Mouse (Mus musculus) left cerebral cortex, adult 18-20 months (tissue): ENCODE results near the gene Dlg2. TPM values are rescaled to one million over a fixed set of nuclear protein-coding genes. Genes with fewer than 3 reads are reported as not detected.

Experiments used
- DNase-seq, 2 experiments: peaks; one replicate each; pipeline ENCODE4 v3.0.0; 2021 to 2022; ENCODE audit warnings: low spot score in 2 of 2, mixed read lengths in 1 of 2
- total RNA-seq, 2 experiments: library from RNA; stranded (reverse); gene quantifications; 2 replicates each; pipeline ENCODE4 v1.2.3; 2021

Dlg2 gene
- total RNA-seq, 2 experiments from 2014 or later = 256 to 276 TPM

DNA sequence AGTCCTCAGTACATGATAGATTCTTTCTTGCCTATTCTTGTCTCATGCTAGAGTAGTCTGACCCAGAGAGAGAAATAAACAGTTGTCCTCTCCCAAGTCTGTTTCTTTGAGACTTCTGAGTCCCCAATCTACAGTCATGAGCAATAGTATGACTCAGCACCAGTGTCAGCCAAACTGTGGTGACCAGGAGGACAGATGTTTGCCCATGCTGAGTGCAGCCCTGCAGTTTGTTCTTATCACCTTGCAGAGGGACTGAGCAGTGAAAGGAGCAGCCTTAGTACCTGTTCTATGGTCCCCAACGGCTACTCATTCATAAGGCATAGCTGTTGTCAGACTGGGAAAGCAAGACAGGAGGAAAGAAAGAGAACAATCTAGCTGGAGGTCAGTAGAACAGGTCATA lies 1072.3 kb downstream of the Dlg2 start:
- DNase-seq = no peak

DNA sequence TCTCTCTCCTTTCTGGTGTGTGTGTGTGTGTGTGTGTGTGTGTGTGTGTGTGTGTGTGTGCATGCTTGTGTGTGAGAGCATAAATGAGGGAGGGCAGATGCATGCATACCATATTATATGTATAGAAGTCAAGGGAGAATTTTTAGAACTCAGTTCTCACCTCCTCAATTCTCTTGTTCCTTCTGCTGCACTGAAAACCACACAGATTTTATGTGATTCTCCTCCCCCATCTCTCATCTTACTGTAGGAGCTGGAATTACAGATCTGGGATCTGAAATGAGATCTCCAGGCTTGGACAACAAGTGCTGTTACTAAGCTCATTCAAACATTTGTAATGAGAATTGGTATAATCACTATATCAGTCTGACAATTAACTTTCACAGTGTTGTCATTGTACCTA lies 1081.1 kb downstream of the Dlg2 start:
- DNase-seq = no peak

DNA sequence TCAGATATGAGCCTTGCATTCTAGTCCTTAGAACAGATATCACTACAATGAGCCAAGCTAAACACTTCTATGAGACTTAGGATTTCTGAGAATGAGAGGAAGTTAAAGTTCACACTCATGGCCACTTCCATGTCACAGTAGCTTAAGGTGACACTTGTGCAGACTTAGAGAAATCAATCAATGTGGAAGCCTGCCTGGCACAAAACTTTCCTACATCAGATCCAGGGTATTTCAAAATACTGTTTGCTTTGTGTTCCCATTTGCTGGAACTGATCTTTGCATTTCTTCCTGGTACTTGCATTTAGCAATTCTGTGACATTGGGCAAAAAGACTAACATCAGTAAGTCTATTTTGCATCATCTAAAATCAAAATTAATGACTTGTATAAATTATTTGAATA lies 1091.0 kb downstream of the Dlg2 start:
- DNase-seq = no peak

DNA sequence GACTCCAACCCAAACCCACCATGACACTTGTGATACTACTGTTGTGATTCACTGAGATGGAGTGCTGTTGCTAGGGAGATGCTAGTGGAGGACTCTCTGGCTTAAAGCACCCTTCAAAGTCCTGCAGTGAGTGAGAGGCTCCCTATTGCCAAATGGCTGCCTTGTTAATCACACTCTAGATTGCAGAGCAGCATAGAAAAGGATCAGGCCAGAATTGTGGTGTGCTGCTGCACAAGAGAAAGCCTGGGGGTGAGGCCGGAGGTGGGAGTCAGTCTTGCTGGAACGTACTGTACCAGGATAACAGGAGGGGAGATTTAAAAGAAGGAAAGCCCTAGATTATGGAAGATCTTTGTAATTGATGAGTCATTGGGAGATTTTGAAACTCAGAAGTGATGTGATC lies 1094.5 kb downstream of the Dlg2 start:
- DNase-seq = no peak

DNA sequence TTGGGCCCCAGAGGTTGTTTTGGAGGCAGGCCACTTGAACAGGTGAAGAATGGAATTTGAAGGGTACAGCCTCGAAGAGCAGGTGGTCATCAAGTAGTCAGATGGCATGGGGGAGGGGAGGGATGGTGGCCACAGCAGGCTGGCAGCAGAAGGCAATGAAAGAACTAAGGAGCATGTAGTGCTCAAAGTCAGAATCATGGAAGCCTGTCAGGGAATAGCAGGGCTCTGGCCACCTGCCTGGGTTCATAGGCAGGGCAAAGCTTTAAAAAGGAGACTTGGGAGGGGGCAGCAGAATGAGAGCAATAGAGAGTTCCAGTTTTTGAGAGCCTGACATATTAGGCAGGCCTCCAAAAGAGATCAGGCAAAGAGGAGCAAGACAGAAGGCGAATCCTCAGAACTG lies 1096.2 kb downstream of the Dlg2 start:
- no peak for DNase-seq

DNA sequence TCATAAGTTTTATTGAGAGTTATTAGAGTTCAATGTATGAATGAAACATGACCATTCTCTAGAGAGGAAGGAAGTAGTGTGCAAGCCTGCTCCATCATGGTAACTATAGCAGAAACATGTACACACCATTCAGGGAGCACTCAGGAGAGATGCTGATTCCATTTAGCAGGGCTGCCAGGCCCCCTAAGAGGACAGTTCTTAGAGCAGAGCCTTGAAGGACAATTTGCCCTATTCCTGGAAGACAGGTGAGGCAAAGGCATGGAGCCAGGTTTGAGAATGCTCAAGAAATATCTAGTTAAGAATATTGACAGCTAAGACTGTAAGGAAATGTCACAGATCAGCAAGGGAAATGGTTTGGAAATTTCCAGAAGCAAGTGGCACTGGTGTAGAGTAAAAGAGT lies 1096.8 kb downstream of the Dlg2 start:
- no peak for DNase-seq

DNA sequence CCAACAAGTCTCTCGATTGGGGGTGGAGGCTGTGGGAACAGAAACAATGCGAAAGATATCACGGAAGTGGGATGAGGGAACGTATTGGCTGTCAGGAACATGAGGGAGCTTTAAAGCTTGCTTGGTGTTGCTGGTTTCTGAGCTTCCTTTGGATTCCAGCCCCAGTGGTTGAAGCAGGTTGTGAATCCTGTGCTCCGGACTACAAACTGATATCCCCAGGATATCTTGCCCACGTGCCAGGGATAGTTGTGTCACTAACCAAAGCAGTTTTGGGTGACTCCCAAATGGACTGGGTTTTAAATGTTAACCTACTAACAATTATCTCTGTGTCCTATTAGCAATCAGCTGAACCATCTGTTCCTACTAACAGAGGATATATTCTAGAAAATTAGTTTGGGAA lies 1099.7 kb downstream of the Dlg2 start:
- no peak for DNase-seq

DNA sequence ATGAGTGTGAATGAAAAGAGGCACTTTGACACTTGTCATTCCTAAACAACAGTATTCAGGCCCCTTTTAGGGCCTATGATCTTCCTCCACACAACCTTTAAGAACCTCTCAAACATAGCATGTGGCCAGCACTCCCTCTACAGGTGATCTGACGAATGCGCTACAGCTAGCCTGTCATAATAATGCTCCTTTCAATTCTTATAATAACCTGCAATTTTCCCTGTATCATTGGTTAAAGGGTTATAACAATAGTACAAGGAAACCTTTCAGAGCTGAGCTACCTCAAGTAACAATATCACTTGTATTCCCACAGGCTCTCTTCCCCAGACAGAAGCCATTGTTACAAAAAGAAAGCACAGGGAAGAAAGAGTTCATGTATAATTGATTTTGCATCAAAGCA lies 1105.7 kb downstream of the Dlg2 start:
- DNase-seq = no peak

DNA sequence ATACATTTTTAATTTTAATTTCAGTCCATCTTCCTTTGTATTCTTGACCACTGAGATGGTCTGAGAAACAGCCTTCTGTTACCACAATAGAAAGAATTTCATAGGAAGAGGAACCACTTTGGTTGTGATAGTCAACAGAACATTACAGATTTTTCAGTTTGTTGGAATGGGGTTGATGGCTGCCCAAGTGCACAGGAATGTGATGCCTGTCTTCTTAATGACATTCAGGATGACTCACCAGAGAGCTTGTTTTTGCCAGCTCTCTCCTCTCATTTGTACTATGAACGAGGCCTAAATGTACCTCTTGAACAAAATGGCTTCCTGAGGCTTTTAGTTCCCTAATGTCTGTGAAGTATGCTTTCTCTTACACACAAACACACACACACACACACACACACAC lies 1107.1 kb downstream of the Dlg2 start:
- DNase-seq = no peak

DNA sequence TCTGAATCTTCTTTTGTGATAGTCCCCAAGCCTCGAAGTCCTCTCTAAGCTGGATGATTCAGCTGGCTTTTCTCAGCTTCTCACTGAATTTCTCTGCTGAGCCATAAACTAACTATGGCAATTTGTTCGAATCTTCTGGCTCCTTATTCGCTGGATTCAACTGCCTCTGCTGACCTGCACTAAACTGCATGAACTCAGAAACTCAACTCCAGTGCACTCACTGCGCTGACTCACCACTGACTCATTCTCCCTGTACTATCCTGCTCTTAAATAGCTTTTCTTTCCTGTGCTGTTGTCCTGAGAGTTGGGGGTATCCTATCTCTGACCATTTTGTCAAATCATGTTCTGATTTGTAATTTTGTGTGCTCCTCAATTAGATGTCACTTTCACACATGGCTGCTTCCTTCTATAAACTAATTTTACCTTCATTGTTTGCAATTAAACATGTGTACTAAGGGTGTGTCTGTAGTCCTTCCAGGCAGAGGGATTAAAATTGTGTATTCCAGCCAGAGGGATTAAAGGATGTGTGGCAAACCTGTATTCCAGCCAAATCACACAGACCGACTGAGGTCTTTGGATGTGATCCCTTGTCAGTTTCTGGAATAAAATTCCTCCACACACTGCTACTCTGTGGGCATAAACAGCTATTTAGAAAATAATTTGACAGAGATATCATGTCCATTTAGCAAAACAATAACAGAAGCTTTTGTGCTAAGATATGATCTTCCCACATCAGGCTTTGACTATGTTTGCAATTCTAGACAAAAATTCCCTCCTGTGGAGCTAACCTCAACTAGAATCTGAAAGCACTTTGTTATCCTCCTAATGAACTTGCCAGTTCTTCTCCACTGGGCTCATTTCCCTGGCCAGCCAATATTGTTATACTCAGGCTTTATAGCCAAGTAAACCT lies 1115.0 kb downstream of the Dlg2 start:
- DNase-seq = no peak

DNA sequence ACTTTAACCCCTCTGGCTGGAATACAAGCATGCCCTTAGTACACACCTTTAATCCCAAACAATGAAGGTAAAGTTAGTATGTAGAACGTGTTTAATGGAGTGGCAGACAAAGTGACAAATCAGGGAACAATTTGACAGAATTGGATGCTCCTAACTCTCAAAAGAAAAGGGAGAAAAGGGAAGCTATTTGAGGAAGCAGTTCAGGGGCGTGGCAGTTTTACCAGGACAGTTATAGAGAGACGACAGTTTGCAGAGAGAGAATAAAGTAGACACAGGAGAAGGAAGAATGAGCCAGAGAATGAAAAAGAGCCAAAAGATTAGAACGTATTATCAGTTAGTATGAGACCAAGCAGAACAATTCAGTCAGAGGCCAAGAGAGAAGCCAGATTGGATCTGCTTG lies 1122.1 kb downstream of the Dlg2 start:
- DNase-seq = no peak

DNA sequence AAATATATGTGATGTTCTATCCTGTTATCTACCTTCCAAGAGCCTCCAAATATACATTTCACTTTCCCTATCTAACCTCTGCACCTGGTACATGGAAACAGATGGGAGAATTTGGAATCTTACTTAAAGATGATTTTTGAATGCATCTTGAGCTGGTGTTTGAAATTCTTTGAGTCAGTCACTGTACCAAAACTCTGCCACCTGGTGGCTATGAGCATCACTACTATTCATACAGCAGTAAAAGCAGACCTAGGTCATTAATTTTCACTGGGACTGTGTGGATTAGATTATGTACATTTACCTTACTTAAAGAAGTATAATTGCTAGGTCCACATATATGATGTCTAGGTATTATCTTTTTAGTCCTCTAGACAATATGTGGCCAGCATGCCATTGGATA lies 1124.8 kb downstream of the Dlg2 start:
- no peak for DNase-seq

DNA sequence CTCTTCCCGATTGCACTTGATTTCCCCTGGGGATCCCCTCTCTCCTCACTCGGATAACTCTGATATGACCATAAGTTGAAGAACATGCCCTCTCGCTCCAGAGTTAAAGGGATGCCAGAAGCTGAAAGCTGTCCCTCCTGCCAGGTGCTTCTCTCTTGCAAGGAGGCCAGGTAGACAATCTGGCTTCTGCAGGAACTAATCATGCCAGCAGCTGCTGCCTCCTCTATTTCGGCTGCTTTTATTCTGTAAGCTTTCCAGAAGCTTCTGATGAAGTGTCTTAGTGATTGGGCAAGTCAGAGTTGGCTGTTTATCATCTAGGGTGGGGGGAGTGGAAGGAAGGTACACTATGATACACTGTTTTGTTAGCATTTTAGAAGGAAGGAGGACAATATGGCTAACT lies 1127.1 kb downstream of the Dlg2 start:
- DNase-seq = no peak

DNA sequence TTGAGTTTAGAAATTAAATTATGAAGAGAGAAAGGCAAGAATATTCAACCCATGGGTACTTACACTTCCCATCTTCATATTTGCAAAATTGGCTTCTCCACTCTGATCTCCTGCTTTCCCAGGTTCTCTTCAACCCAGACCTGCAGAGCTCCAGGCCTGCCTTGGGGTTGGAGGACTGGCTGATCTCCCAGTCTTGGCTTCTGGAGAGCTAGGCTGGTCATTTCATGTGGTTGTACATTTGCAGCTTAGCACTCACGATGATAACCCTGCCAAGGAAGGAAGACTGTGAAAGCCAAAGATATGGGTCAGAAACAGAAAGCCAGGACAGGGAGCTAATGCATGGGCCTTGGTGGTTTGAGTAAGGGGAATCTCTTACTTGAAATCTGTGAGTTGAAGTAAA lies 1176.6 kb downstream of the Dlg2 start:
- no peak for DNase-seq

DNA sequence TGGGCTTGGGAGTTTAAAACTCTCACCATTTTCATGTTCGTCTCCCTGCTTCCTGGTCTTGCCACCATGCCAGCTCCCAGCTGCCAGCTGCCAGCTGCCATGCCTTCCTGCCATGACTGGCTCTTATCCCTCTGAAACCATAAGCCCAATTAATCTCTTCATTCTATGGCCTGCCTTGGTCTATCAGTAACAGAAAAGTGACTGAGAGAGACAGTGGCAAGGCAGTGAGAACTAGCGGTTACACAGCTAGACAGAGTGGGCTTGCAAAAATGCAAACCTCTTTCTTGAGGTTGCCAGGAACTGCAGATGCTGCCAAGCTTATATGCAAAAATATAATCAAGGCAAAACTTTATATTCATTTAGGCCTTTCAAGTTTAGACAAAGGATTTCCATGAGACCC lies 1183.0 kb downstream of the Dlg2 start:
- DNase-seq = no peak

DNA sequence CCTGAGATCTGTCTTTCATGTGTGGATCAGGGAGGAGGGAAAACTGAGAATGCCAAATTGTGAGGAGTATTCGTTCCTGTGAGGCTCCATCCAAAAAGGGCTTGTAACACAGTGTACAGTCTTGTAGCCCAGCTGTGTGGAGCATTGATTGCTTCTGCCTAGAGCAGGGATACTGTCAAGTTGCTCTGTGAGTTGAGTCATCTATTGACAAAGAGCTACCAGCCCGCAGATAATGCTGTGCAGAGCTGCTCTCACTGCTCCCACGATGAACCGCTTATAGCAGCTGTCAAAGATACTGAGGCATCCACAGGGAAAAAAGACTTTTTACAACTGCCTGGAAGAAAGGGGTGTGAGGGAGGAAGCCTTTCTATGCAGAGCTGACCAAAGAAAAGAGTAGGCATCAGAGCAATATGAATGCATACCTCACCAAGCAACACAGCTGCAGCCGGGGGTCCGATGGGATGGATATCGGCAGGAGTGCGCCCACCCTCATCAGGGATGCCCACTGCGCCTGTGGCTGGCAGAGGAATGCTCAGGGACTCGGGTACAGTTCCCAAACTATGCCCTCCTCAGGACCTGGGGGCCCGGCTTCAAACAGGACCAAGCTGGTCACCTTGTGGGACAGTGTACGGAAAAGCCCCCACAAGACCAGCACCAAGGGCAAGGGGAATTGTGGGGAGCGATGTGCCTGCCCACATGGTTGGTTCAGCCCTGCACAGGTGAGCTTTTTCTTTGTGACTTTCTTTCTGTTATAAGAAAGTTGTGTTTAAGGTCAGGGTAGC lies 1196.0 kb downstream of the Dlg2 start:
- peak; percentile 49 to 59 for DNase-seq

DNA sequence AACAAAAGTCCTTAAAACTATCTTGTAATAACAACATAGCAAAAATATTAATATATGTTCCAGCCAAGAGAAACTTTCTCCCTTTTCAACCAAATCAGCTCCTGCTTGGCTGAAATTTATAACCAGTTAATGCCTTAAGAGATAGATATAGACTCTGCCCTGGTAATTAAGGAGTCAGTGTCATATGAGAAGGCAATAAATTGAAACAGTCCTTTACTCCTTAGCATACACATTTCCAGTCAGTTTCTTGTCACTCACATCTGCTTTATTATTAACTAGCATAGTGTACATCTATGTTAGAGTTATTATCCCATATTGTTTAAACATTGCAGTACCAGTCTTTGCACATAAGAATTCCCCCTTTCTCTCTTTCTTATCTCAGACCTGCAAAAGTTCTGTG lies 1197.9 kb downstream of the Dlg2 start:
- DNase-seq = no peak

DNA sequence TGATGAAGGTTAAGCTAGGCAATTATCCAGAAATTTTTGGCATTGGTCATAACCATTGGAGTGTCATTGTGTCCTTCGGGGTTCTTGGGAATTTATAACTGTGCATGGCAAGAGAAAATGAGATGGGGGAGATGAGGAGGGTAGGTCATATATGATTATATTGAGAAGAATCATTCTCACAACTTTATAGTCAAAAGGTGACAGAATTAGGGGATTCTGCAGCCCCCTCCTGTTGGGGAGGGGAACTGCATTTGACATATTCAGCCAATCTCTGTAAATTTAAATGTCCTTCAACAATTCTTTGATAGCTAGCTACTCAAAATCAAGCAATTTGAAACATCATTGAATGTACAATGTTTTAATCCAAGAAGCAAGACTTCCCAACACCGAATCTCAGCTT lies 1201.5 kb downstream of the Dlg2 start:
- no peak for DNase-seq

DNA sequence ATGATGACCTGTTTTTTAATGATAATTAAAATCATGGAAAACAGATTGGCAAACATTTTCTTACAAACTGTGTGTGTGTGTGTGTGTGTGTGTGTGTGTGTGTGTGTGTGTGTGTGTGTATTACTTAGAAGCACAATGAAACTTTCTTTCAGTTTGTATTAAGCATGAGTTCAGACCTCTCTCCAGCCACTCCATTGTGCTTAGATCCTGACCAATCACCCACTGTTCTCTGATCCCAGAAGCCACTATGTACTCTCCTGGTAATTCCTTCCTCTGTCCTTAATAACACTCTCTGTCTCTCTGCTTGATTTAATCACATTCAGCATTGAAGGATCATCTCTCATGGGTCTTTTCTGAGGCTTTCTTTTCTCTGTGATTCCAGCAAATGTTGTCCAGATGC lies 1211.5 kb downstream of the Dlg2 start:
- no peak for DNase-seq

DNA sequence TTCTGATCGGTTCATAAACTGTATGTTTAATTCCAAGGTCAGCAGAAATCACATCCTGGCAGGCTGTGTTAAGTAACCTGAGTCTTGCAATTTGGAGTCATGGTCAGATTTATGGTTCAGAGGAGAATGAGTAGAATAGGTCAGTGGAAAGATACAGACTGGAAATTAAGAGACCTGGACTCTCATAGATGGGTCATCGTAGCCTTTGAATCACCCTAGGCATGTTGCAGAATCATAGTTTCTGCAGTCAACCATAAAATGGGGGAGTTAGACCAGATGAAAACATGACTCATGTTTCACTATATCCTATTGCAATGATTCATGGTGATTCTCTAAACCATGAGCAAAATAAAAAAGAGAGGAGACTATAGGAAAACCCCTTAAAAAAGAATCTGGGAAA lies 1213.4 kb downstream of the Dlg2 start:
- DNase-seq = no peak

DNA sequence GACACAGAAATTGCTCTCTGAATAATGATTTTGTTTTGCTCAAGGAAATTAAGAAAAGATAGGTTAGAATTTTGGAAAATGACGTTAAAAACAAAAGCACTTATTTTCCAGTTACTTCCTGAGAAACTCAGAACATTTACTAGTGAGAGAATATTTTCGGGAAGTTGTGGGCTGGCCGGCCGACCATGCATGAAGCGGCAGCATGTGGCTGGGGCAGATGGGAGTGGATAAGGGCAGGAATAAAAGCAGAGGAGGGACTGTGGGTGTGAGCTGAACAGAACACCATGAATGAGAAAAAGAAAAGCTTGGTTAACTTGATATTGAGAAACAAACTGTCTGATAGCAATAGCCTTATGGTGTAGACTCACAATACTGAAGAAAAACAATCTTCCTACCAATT lies 1233.4 kb downstream of the Dlg2 start:
- peak; percentile 29 to 61 for DNase-seq

DNA sequence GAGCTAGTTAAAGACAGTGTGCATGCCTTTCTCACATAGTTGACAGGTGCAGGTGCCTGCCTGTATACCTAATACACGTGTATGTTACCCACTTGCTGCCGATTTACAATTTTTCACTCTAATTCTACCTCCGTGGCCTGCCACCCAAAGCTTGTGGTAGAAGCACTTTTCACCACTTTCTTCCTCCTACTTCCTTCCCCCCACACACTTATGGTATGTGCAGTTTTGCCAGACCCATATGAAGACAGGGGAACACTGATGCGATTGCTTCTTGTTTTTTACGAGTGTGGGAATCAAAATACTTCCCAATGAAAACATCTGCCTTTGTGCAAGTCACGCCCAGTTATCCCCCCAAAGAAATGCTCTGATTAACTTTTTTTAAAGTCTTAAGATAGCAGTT lies 1234.7 kb downstream of the Dlg2 start:
- peak; percentile 25 to 49 for DNase-seq

DNA sequence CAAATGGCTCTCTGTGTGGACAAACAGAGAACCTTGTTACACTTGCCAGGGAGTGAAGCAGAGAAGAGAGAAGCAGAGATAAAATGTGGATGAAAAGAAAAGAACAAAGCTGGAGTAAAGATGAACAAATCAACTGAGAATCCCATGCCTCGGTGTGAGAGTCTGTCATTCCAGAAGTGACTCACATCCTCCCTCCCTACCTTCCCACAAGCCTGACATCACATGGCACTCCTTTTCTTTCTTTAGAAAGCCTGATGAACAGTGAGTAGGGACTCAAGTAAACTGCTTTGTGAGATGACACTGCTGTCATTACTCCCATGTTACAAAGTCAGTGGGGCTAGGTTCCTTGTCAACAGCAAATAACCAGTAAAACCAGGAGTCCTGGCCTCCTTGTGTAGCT lies 1239.3 kb downstream of the Dlg2 start:
- no peak for DNase-seq
